In genomic region chr13:16705217-16706104, GRCm38 (mm10) we compare ENCODE assay signal across 12 mouse cellular contexts.
DNase-seq lines count a peak whose midpoint lies in the region; ATAC-seq and TF ChIP-seq lines count a peak whose summit lies in the region.
"Had no signal": no experiment of that assay in that cellular context is flagged by ENCODE, and none has a peak within 500 bp of the region (broad histone marks: within the 10 kb centered on the region; RNA-seq: fewer than 3 reads in every experiment).

No protein-coding gene starts in this region.

- no peak overlapping the region for H3K4me3 ChIP-seq in intestine, embryonic 15.5 days (replicated peaks)
- no peak overlapping the region for H3K4me3 ChIP-seq in intestine, postnatal 0 days (ENCODE audit: low read depth, low read length)
- H3K4me3 ChIP-seq in embryonic facial prominence, embryonic 12.5 days, result no peak overlapping the region
- H3K4me3 ChIP-seq in hindbrain, embryonic 13.5 days, result no peak overlapping the region
- H3K4me3 ChIP-seq in midbrain, embryonic 15.5 days, result no peak overlapping the region
- H3K4me3 ChIP-seq: liver, embryonic 13.5 days had no signal

- no peaks in the 10 kb centered on the region for H3K4me1 ChIP-seq in intestine, embryonic 15.5 days (replicated peaks)
- no peaks in the 10 kb centered on the region for H3K4me1 ChIP-seq in intestine, postnatal 0 days (replicated peaks; ENCODE audit: control insufficient read depth, insufficient read depth, low read length)
- no peaks in the 10 kb centered on the region for H3K4me1 ChIP-seq in embryonic facial prominence, embryonic 12.5 days
- peaks cover 6% of the 10 kb centered on the region for H3K4me1 ChIP-seq in hindbrain, embryonic 13.5 days (replicated peaks)
- no peaks in the 10 kb centered on the region for H3K4me1 ChIP-seq in midbrain, embryonic 15.5 days
- H3K4me1 ChIP-seq: liver, embryonic 13.5 days had no signal

- WGBS in intestine, embryonic 15.5 days, result 55% methylated on average over 10 of the region's 10 CpGs
- 60% methylated on average over 10 of the region's 10 CpGs for WGBS in intestine, postnatal 0 days
- 62% methylated on average over 10 of the region's 10 CpGs for WGBS in embryonic facial prominence, embryonic 12.5 days
- WGBS in hindbrain, embryonic 13.5 days, result 47% methylated on average over 10 of the region's 10 CpGs
- 60% methylated on average over 10 of the region's 10 CpGs for WGBS in midbrain, embryonic 15.5 days

- H3K4me2 ChIP-seq in intestine, embryonic 15.5 days (replicated peaks), result no peak overlapping the region
- H3K4me2 ChIP-seq in intestine, postnatal 0 days (replicated peaks; ENCODE audit: low read depth), result no peak overlapping the region
- H3K4me2 ChIP-seq in embryonic facial prominence, embryonic 12.5 days (replicated peaks), result no peak overlapping the region
- peak overlapping the region; percentile 26 for H3K4me2 ChIP-seq in hindbrain, embryonic 13.5 days
- H3K4me2 ChIP-seq in midbrain, embryonic 15.5 days, result no peak overlapping the region
- H3K4me2 ChIP-seq: liver, embryonic 13.5 days had no signal

- no peak overlapping the region for H3K27ac ChIP-seq in intestine, embryonic 15.5 days
- H3K27ac ChIP-seq in intestine, postnatal 0 days (ENCODE audit: low read depth, low read length), result no peak overlapping the region
- no peak overlapping the region for H3K27ac ChIP-seq in embryonic facial prominence, embryonic 12.5 days
- H3K27ac ChIP-seq in hindbrain, embryonic 13.5 days, result peak overlapping the region; percentile 71
- no peak overlapping the region for H3K27ac ChIP-seq in midbrain, embryonic 15.5 days
- H3K27ac ChIP-seq: liver, embryonic 13.5 days had no signal

- intact Hi-C loops in left cerebral cortex, postnatal 10 days (cut with DNase I), result no loop called here

- no peaks in the 10 kb centered on the region for H3K9me3 ChIP-seq in intestine, embryonic 15.5 days
- H3K9me3 ChIP-seq in intestine, postnatal 0 days (ENCODE audit: control insufficient read depth), result no peaks in the 10 kb centered on the region
- no peaks in the 10 kb centered on the region for H3K9me3 ChIP-seq in embryonic facial prominence, embryonic 12.5 days
- no peaks in the 10 kb centered on the region for H3K9me3 ChIP-seq in hindbrain, embryonic 13.5 days
- H3K9me3 ChIP-seq in midbrain, embryonic 15.5 days, result no peaks in the 10 kb centered on the region
- H3K9me3 ChIP-seq: G1E; liver, embryonic 13.5 days had no signal

- TF ChIP-seq CTCF in intestine, postnatal 0 days (IDR thresholded peaks at IDR 0.05; ENCODE audit: low read depth), result no peak

- no peaks in the 10 kb centered on the region for H3K27me3 ChIP-seq in intestine, embryonic 15.5 days (replicated peaks)
- H3K27me3 ChIP-seq in intestine, postnatal 0 days (replicated peaks; ENCODE audit: control insufficient read depth, insufficient read depth, low read length), result no peaks in the 10 kb centered on the region
- H3K27me3 ChIP-seq in embryonic facial prominence, embryonic 12.5 days, result no peaks in the 10 kb centered on the region
- H3K27me3 ChIP-seq in hindbrain, embryonic 13.5 days, result no peaks in the 10 kb centered on the region
- no peaks in the 10 kb centered on the region for H3K27me3 ChIP-seq in midbrain, embryonic 15.5 days (replicated peaks)
- H3K27me3 ChIP-seq: liver, embryonic 13.5 days had no signal

- ATAC-seq in intestine, embryonic 15.5 days, result peak; percentile 80
- ATAC-seq in intestine, postnatal 0 days, result no peak
- peak; percentile 10; the same call in 1 of the 2 replicates for ATAC-seq in embryonic facial prominence, embryonic 12.5 days (ENCODE audit: insufficient number of reproducible peaks, insufficient read depth, low FRiP score, low TSS enrichment)
- ATAC-seq in hindbrain, embryonic 13.5 days (ENCODE audit: low FRiP score), result peak; percentile 94
- peak; percentile 75 for ATAC-seq in midbrain, embryonic 15.5 days (replicated peaks)

- no peak for DNase-seq in kidney, postnatal 10 days
- no peak for DNase-seq in left cerebral cortex, postnatal 10 days (ENCODE audit: extremely low spot score in 1 of 2, low spot score in 2 of 2)
- DNase-seq in right cerebral cortex, postnatal 10 days (ENCODE audit: low spot score in 2 of 2), result no peak
- DNase-seq: kidney, adult 11 months; liver, embryonic 13.5 days; thymus, postnatal 25 days had no signal

- no peaks in the 10 kb centered on the region for H3K36me3 ChIP-seq in intestine, embryonic 15.5 days
- H3K36me3 ChIP-seq in intestine, postnatal 0 days (ENCODE audit: control insufficient read depth, insufficient read depth), result no peaks in the 10 kb centered on the region
- H3K36me3 ChIP-seq in embryonic facial prominence, embryonic 12.5 days, result no peaks in the 10 kb centered on the region
- H3K36me3 ChIP-seq in hindbrain, embryonic 13.5 days, result no peaks in the 10 kb centered on the region
- no peaks in the 10 kb centered on the region for H3K36me3 ChIP-seq in midbrain, embryonic 15.5 days (replicated peaks)
- H3K36me3 ChIP-seq: G1E; liver, embryonic 13.5 days had no signal

- H3K9ac ChIP-seq in intestine, embryonic 15.5 days, result no peak overlapping the region
- no peak overlapping the region for H3K9ac ChIP-seq in intestine, postnatal 0 days (ENCODE audit: low read depth, low read length)
- no peak overlapping the region for H3K9ac ChIP-seq in embryonic facial prominence, embryonic 12.5 days
- H3K9ac ChIP-seq in hindbrain, embryonic 13.5 days, result no peak overlapping the region
- H3K9ac ChIP-seq in midbrain, embryonic 15.5 days, result no peak overlapping the region
- H3K9ac ChIP-seq: liver, embryonic 13.5 days had no signal
